Mouse (Mus musculus) intestine, embryonic 16.5 days (tissue): ENCODE results near the gene Gemin5. TPM values are rescaled to one million over a fixed set of nuclear protein-coding genes. Genes with fewer than 3 reads are reported as not detected.
A peak's percentile ranks its signal among the peaks of the same experiment; 100 is the strongest.
"Not testable (repeated sequence)": the region's sequence is repeated elsewhere in the genome, so short reads cannot be mapped to it uniquely, and the experiment has no call there.

Experiments
- ATAC-seq: fragments of 200-750 bp; cut with Nextera tagmentation; 2 replicates; pipeline ENCODE4 v1.8.0; 2017; ENCODE audit warnings: moderate TSS enrichment, moderate library complexity
- H3K27ac ChIP-seq: fragments of 300-500 bp; sonication (generic); 2 replicates; pipeline ENCODE4 v1.5.1; 2014; ENCODE audit warnings: mild to moderate bottlenecking, low read length
- H3K27me3 ChIP-seq: fragments of 300-500 bp; sonication (generic); replicated peaks from 2 replicates; pipeline ENCODE4 v1.6.1; 2014; ENCODE audit warnings: low read length, control low read depth, mixed read lengths; ENCODE audit not compliant: control insufficient read depth, insufficient read depth
- H3K36me3 ChIP-seq: fragments of 300-500 bp; sonication (generic); 2 replicates; pipeline ENCODE4 v1.6.1; 2014; ENCODE audit warnings: low read length, control low read depth; ENCODE audit not compliant: control insufficient read depth, insufficient read depth
- H3K4me1 ChIP-seq: fragments of 300-500 bp; sonication (generic); 2 replicates; pipeline ENCODE4 v1.6.1; 2014; ENCODE audit warnings: low read length, control low read depth, mixed read lengths; ENCODE audit not compliant: control insufficient read depth, insufficient read depth
- H3K4me2 ChIP-seq: fragments of 300-500 bp; sonication (generic); 2 replicates; pipeline ENCODE4 v1.6.1; 2014; ENCODE audit warnings: low read depth, low read length, control low read depth
- H3K4me3 ChIP-seq: fragments of 300-500 bp; sonication (generic); 2 replicates; pipeline ENCODE4 v1.5.1; 2014; ENCODE audit warnings: mild to moderate bottlenecking, low read length
- H3K9ac ChIP-seq: fragments of 300-500 bp; sonication (generic); 2 replicates; pipeline ENCODE4 v1.6.1; 2014; ENCODE audit warnings: low read depth, low read length
- H3K9me3 ChIP-seq: fragments of 300-500 bp; sonication (generic); 2 replicates; pipeline ENCODE4 v1.6.1; 2016; ENCODE audit warnings: low read length, control low read depth; ENCODE audit not compliant: control insufficient read depth
- WGBS: fragments of 180-500 bp; shearing (Covaris S2); extraction: QIAGEN DNeasy Blood & Tissue Kit; methylation state at CpG from one replicate; pipeline ENCODE4 v1.1.7; 2014; 5-methylcytosine and 5-hydroxymethylcytosine counted together
- polyA plus RNA-seq: library from polyadenylated mRNA; unstranded; fragments of >200 nt; fragmentation: Nextera tagmentation; extraction: Ambion mirVana; gene quantifications from 2 replicates; pipeline ENCODE4 v1.2.1, GENCODE M21; 2015

Gemin5 gene
- polyA plus RNA-seq, 1 experiment from 2014 or later = 11.7 TPM

GRCm38 (mm10) chr11:58210321-58210886, 42.1 kb upstream of the Gemin5 start:
- H3K9ac ChIP-seq = no peak overlapping the region
- no peaks in the 10 kb centered on the region for H3K36me3 ChIP-seq
- H3K4me2 ChIP-seq = no peak overlapping the region
- no peaks in the 10 kb centered on the region for H3K27me3 ChIP-seq
- no peak overlapping the region for H3K27ac ChIP-seq
- ATAC-seq = no peak
- 88% methylated on average over 1 of the region's 1 CpGs for WGBS
- no peaks in the 10 kb centered on the region for H3K9me3 ChIP-seq
- peaks cover 6% of the 10 kb centered on the region; the same call in 1 of the 2 replicates for H3K4me1 ChIP-seq
- no peak overlapping the region for H3K4me3 ChIP-seq

- ATAC-seq = no peak
- Histone ChIP-seq H3K4me1 (no peaks in the 10 kb centered on the region), H3K9ac (no peak overlapping the region), H3K36me3 (no peaks in the 10 kb centered on the region), H3K4me3 (no peak overlapping the region), H3K9me3 (no peaks in the 10 kb centered on the region), H3K27me3 (no peaks in the 10 kb centered on the region), H3K27ac (no peak overlapping the region), H3K4me2 (no peak overlapping the region)
- WGBS = 85% methylated on average over 12 of the region's 12 CpGs
Measured at GRCm38 (mm10) chr11:58201052-58201451, 32.7 kb upstream of the Gemin5 start.

DNA sequence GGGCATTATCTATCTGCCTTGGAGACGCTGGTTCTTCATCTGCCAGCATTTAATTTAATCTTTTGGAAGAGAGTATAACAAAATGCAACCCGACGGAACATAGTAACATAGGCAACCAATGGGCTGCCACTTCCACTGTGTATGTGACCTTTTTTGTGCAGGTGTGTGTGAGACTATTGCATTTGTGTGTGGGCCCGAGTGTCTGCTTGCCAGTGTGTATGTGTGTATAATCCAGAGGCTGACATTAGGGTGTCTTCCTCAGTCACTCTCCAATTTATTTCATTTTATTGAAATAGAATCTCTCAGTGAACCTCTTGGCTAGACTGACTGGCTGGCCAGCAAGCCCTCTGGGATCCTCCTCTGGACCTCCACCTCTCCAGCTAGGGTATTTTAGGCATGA, 31.9 kb upstream of the Gemin5 start:
- no peak overlapping the region for H3K27ac ChIP-seq
- H3K9ac ChIP-seq = 0 out of 2 replicates have a peak overlapping the region, but pooled peaks have one; percentile 75
- ATAC-seq = no peak
- H3K4me2 ChIP-seq = no peak overlapping the region
- H3K36me3 ChIP-seq = no peaks in the 10 kb centered on the region
- H3K9me3 ChIP-seq = no peaks in the 10 kb centered on the region
- WGBS = 91% methylated on average over 4 of the region's 4 CpGs
- H3K4me3 ChIP-seq = no peak overlapping the region
- H3K4me1 ChIP-seq = no peaks in the 10 kb centered on the region
- no peaks in the 10 kb centered on the region for H3K27me3 ChIP-seq

DNA sequence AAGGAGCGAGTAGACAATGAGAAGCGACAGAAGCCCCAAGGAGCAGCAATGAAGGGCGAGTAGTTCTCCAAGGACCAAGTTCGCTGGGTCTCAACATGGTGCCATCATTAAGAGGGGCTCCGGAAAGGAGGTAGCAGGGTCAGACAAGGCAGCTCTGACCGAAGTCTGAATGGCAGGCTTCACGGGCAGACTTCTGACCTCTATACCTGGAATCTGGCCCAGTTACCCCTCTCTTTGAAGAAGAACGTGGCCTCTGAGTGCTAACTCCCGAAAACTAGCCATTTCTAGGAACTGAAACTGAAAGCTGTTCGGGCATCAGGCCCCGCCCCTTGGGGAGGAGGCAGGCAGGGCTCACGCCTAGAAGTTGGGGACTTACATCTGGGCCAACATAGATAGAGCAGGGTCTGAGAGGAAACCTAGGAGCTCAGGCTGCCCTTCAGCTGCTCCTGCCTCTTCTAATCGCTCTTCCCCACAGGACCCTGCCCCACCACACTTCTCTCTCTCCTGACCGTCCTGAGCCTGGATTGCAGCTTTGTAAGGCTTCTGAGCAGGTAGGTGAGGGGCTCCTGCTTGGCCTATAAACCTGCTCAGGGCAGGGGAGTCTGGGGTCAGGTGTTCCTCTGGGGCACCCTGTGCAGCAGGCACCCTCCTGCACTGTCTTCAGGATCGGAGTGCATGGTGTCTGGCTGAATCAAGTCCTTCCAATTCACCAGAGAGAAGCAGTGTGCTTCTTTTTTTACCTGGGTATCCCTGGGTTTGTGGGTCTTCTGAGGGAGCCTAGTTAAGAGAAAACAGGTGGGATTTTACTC, 31.1 kb upstream of the Gemin5 start, which contains the start of the genes Igtp and Irgm2:
Gene Igtp, plus strand, starts transcription at position 328 of the 809 bp plus-strand sequence.
Gene Irgm2, plus strand, starts transcription at position 390 of the 809 bp plus-strand sequence.
- H3K36me3 ChIP-seq, H3K4me1 ChIP-seq, H3K27me3 ChIP-seq, H3K9me3 ChIP-seq: not testable (repeated sequence)
- Histone ChIP-seq H3K27ac (peak within 1 kb of the TSS; percentile 61), H3K4me3 (peak within 1 kb of the TSS; percentile 70), H3K4me2 (peak within 1 kb of the TSS; percentile 78), H3K9ac (peak within 1 kb of the TSS; percentile 75)
- ATAC-seq = peak; percentile 96
- WGBS = 8% methylated on average over 12 of the region's 15 CpGs

GRCm38 (mm10) chr11:58198663-58199062, 30.3 kb upstream of the Gemin5 start:
- Histone ChIP-seq H3K27me3 (no peaks in the 10 kb centered on the region), H3K36me3 (no peaks in the 10 kb centered on the region), H3K4me2 (peak overlapping the region; percentile 78), H3K9ac (no peak overlapping the region), H3K4me1 (0 out of 2 replicates have a peak, but pooled peaks cover 5% of the 10 kb centered on the region), H3K9me3 (no peaks in the 10 kb centered on the region), H3K4me3 (peak overlapping the region; percentile 70; the same call in 1 of the 2 replicates), H3K27ac (no peak overlapping the region)
- 89% methylated on average over 4 of the region's 4 CpGs for WGBS
- no peak for ATAC-seq

DNA sequence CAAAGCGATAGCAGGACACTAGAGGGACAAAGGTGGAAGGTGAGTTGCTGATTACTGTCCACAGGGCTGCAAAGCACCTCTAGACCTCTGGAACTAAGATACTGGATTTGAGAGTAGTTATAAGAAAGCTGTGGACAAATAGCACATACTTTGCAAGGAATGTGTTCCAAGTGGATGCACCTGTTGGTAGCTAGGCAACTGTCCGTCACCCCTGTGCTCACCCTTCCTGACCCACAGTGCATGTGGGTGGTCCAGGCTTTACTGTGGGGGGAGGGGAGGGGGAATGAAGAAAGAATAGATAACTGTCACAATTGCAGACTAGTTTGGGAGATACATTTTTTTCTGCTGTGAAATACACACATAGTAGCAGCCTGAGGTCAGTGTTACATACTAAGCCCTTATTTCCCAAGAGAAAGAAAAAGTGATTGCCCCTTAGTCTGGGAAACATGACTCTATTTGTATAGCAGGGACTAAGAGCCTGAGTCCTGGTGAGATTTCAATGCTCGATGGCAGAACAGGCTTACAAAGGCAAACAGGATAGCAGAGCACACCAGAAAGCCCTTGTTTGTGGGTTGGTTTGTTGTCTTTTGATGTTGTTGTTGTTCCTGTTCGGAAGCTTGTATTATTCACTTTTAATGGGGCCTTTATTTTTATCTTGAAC, 25.7 kb upstream of the Gemin5 start:
- H3K27ac ChIP-seq = no peak overlapping the region

GRCm38 (mm10) chr11:58193326-58193725, 25.0 kb upstream of the Gemin5 start:
- no peaks in the 10 kb centered on the region for H3K9me3 ChIP-seq
- no peak overlapping the region for H3K9ac ChIP-seq
- H3K36me3 ChIP-seq = no peaks in the 10 kb centered on the region
- 0 out of 2 replicates have a peak, but pooled peaks cover 5% of the 10 kb centered on the region for H3K4me1 ChIP-seq
- 52% methylated on average over 3 of the region's 3 CpGs for WGBS
- H3K27ac ChIP-seq = no peak overlapping the region
- ATAC-seq = no peak
- no peak overlapping the region for H3K4me3 ChIP-seq
- H3K4me2 ChIP-seq = no peak overlapping the region
- H3K27me3 ChIP-seq = no peaks in the 10 kb centered on the region

More for the DNA sequence above, 25.7 kb upstream of the Gemin5 start:
- no peak for ATAC-seq
- Histone ChIP-seq H3K9ac (no peak overlapping the region), H3K9me3 (no peaks in the 10 kb centered on the region), H3K4me1 (0 out of 2 replicates have a peak, but pooled peaks cover 5% of the 10 kb centered on the region), H3K4me3 (no peak overlapping the region), H3K27me3 (no peaks in the 10 kb centered on the region), H3K36me3 (no peaks in the 10 kb centered on the region), H3K4me2 (no peak overlapping the region)
- WGBS = 39% methylated on average over 4 of the region's 4 CpGs

- Histone ChIP-seq H3K27me3 (no peaks in the 10 kb centered on the region), H3K27ac (no peak overlapping the region), H3K4me2 (no peak overlapping the region), H3K4me1 (0 out of 2 replicates have a peak, but pooled peaks cover 5% of the 10 kb centered on the region), H3K9me3 (no peaks in the 10 kb centered on the region), H3K9ac (no peak overlapping the region), H3K4me3 (no peak overlapping the region), H3K36me3 (no peaks in the 10 kb centered on the region)
- 87% methylated on average over 6 of the region's 6 CpGs for WGBS
- ATAC-seq = no peak
Measured at GRCm38 (mm10) chr11:58189675-58190074, 21.3 kb upstream of the Gemin5 start.

GRCm38 (mm10) chr11:58183579-58183978, 15.2 kb upstream of the Gemin5 start:
- no peak overlapping the region for H3K9ac ChIP-seq
- WGBS = 81% methylated on average over 3 of the region's 3 CpGs
- H3K27ac ChIP-seq = no peak overlapping the region
- H3K9me3 ChIP-seq = no peaks in the 10 kb centered on the region
- no peak for ATAC-seq
- no peaks in the 10 kb centered on the region for H3K4me1 ChIP-seq
- no peak overlapping the region for H3K4me3 ChIP-seq
- H3K36me3 ChIP-seq = peaks cover 4% of the 10 kb centered on the region; the same call in 1 of the 2 replicates
- no peak overlapping the region for H3K4me2 ChIP-seq
- H3K27me3 ChIP-seq = no peaks in the 10 kb centered on the region
